Mouse (Mus musculus): ENCODE measurements at regions not wholly inside any gene's neighbourhood (a gene's known extent, or its start where the extent isn't known, plus 50 kb on each side); places are given as distances from the start of the nearest gene placed in this dataset.

DNA sequence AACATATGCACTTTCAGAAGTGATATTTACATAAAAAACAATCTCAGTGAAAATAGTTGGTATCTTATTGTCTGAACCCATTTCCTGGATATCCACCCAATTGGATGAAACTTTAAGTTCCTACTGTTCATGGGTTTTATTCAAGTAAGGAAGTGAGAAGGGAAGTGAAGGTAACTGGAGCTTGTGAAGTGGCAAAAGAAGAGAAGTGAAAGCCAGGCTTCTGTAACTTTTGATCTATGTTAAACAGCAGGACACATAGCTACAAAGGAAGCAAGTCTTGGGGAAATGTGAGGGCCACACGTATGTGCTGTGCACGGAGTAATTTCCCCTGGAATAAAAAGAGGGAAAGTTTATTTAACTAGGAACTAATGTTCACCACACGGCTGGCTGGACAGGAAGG is 764.1 kb upstream of the Sox9 start:
- no peak for TF ChIP-seq CTCF (IDR thresholded peaks at IDR 0.05; ENCODE audit: low read depth, low read length)
- no peak for TF ChIP-seq POLR2A (IDR thresholded peaks at IDR 0.05; ENCODE audit: extremely low read depth, insufficient read depth, low read length)
